Mouse (Mus musculus) lung, adult 2 months (tissue): ENCODE measurements around the gene Mylip.

Experiments
- CTCF ChIP-seq: fragments of 200-500 bp; IDR thresholded peaks from 2 replicates; pipeline ENCODE4 v1.5.1; 2011; ENCODE audit warnings: mild to moderate bottlenecking, low read length, control low read depth; ENCODE audit not compliant: insufficient read depth
- POLR2A ChIP-seq: fragments of 200-500 bp; IDR thresholded peaks from 2 replicates; pipeline ENCODE4 v1.6.1; 2011; ENCODE audit warnings: low read depth, mild to moderate bottlenecking, control low read depth, low read length, borderline replicate concordance; ENCODE audit errors: extremely low read depth

GRCm38 (mm10) chr13:45371673-45372072 lies 17.9 kb upstream of the Mylip start:
- TF ChIP-seq POLR2A: no peak
- no peak for TF ChIP-seq CTCF
